Mouse (Mus musculus) megakaryocyte, embryonic 14.5 days (primary cell): ENCODE data around the gene Gm20388. TPM values are rescaled to one million over a fixed set of nuclear protein-coding genes. Genes with fewer than 3 reads are reported as not detected.

ENCODE experiments used
- H3K27me3 ChIP-seq: replicated peaks from 2 replicates; pipeline ENCODE3; 2012; ENCODE audit warnings: inconsistent platforms
- H3K36me3 ChIP-seq: replicated peaks from 2 replicates; pipeline ENCODE3; 2012; ENCODE audit warnings: low read length, inconsistent platforms, mixed read lengths
- H3K4me1 ChIP-seq: 2 replicates; pipeline ENCODE4 v1.6.1; 2012; ENCODE audit warnings: inconsistent platforms
- H3K4me3 ChIP-seq: replicated peaks from 2 replicates; pipeline ENCODE3; 2012; ENCODE audit warnings: moderate library complexity, mild to moderate bottlenecking, inconsistent platforms
- H3K9me3 ChIP-seq: 2 replicates; pipeline ENCODE4 v1.6.1; 2012; ENCODE audit warnings: inconsistent platforms
- FLI1 ChIP-seq: IDR thresholded peaks from 2 replicates; pipeline ENCODE4 v1.6.1; 2012; ENCODE audit warnings: low read length, inconsistent platforms, mixed read lengths
- GATA1 ChIP-seq: IDR thresholded peaks from 3 replicates; pipeline ENCODE4 v1.6.1; 2012; ENCODE audit warnings: mixed read lengths, low read length, inconsistent platforms, borderline replicate concordance
- polyA plus RNA-seq: library from polyadenylated mRNA; stranded (reverse); fragments of >175 nt; gene quantifications from 2 replicates; pipeline ENCODE4 v1.2.3, GENCODE M21; 2012; ENCODE audit warnings: low replicate concordance; ENCODE audit not compliant: insufficient read depth

Gene Gm20388
- polyA plus RNA-seq, 1 experiment = 111 TPM

- Histone ChIP-seq H3K27me3 (peaks cover 89% of the 10 kb centered on the region), H3K9me3 (no peaks in the 10 kb centered on the region), H3K36me3 (no peaks in the 10 kb centered on the region), H3K4me1 (no peaks in the 10 kb centered on the region), H3K4me3 (no peak overlapping the region)
- TF ChIP-seq GATA1 (no peak), FLI1 (no peak)
These were observed 1433.8 kb downstream of the Gm20388 start for GRCm38 (mm10) chr8:121344486-121344885.

GRCm38 (mm10) chr8:121346175-121346574 lies 1435.5 kb downstream of the Gm20388 start:
- no peaks in the 10 kb centered on the region for H3K4me1 ChIP-seq
- H3K4me3 ChIP-seq = no peak overlapping the region
- TF ChIP-seq FLI1 (no peak), GATA1 (no peak)
- H3K27me3 ChIP-seq = peaks cover 89% of the 10 kb centered on the region
- H3K36me3 ChIP-seq = no peaks in the 10 kb centered on the region
- H3K9me3 ChIP-seq = no peaks in the 10 kb centered on the region

- Histone ChIP-seq H3K27me3 (peaks cover 89% of the 10 kb centered on the region), H3K36me3 (no peaks in the 10 kb centered on the region), H3K4me3 (no peak overlapping the region), H3K4me1 (peaks cover 2% of the 10 kb centered on the region; the same call in 1 of the 2 replicates), H3K9me3 (no peaks in the 10 kb centered on the region)
- TF ChIP-seq FLI1 (no peak), GATA1 (no peak)
These were observed 1436.2 kb downstream of the Gm20388 start for GRCm38 (mm10) chr8:121346862-121347261.

- no peak overlapping the region for H3K4me3 ChIP-seq
- H3K27me3 ChIP-seq = peaks cover 84% of the 10 kb centered on the region
- TF ChIP-seq GATA1 (no peak), FLI1 (no peak)
- H3K9me3 ChIP-seq = no peaks in the 10 kb centered on the region
- H3K36me3 ChIP-seq = no peaks in the 10 kb centered on the region
- H3K4me1 ChIP-seq = peaks cover 4% of the 10 kb centered on the region; the same call in 1 of the 2 replicates
These were observed 1438.4 kb downstream of the Gm20388 start for GRCm38 (mm10) chr8:121348998-121349397.

- H3K27me3 ChIP-seq = peaks cover 81% of the 10 kb centered on the region
- H3K4me1 ChIP-seq = peaks cover 4% of the 10 kb centered on the region; the same call in 1 of the 2 replicates
- no peaks in the 10 kb centered on the region for H3K36me3 ChIP-seq
- H3K9me3 ChIP-seq = no peaks in the 10 kb centered on the region
- TF ChIP-seq FLI1 (no peak), GATA1 (no peak)
- H3K4me3 ChIP-seq = no peak overlapping the region
These were observed 1440.2 kb downstream of the Gm20388 start for GRCm38 (mm10) chr8:121350803-121351202.

GRCm38 (mm10) chr8:121354844-121355243 lies 1444.2 kb downstream of the Gm20388 start:
- no peak for TF ChIP-seq GATA1
- TF ChIP-seq FLI1 = no peak

GRCm38 (mm10) chr8:121357451-121357850 lies 1446.8 kb downstream of the Gm20388 start:
- Histone ChIP-seq H3K27me3 (peaks cover 82% of the 10 kb centered on the region), H3K9me3 (peaks cover 10% of the 10 kb centered on the region), H3K4me1 (peaks cover 18% of the 10 kb centered on the region), H3K4me3 (no peak overlapping the region), H3K36me3 (no peaks in the 10 kb centered on the region)
- TF ChIP-seq GATA1 = no peak
- no peak for TF ChIP-seq FLI1

More at GRCm38 (mm10) chr8:121354844-121355243, 1444.2 kb downstream of the Gm20388 start:
- H3K4me1 ChIP-seq = peaks cover 18% of the 10 kb centered on the region
- H3K4me3 ChIP-seq = no peak overlapping the region
- no peaks in the 10 kb centered on the region for H3K36me3 ChIP-seq
- H3K27me3 ChIP-seq = peaks cover 79% of the 10 kb centered on the region
- no peaks in the 10 kb centered on the region for H3K9me3 ChIP-seq

GRCm38 (mm10) chr8:121358609-121359008 lies 1448.0 kb downstream of the Gm20388 start:
- Histone ChIP-seq H3K27me3 (peaks cover 83% of the 10 kb centered on the region), H3K9me3 (peaks cover 19% of the 10 kb centered on the region), H3K4me3 (no peak overlapping the region), H3K36me3 (no peaks in the 10 kb centered on the region), H3K4me1 (peaks cover 18% of the 10 kb centered on the region)
- TF ChIP-seq GATA1 (no peak), FLI1 (no peak)

- Histone ChIP-seq H3K9me3 (peaks cover 25% of the 10 kb centered on the region), H3K4me1 (peaks cover 18% of the 10 kb centered on the region), H3K4me3 (no peak overlapping the region), H3K36me3 (no peaks in the 10 kb centered on the region), H3K27me3 (peaks cover 83% of the 10 kb centered on the region)
- no peak for TF ChIP-seq GATA1
- TF ChIP-seq FLI1 = no peak
These were observed 1448.7 kb downstream of the Gm20388 start for GRCm38 (mm10) chr8:121359131-121359981.

GRCm38 (mm10) chr8:121360001-121360400 lies 1449.4 kb downstream of the Gm20388 start:
- H3K4me1 ChIP-seq = peaks cover 18% of the 10 kb centered on the region
- no peaks in the 10 kb centered on the region for H3K36me3 ChIP-seq
- H3K9me3 ChIP-seq = peaks cover 31% of the 10 kb centered on the region
- no peak overlapping the region for H3K4me3 ChIP-seq
- H3K27me3 ChIP-seq = peaks cover 83% of the 10 kb centered on the region
- TF ChIP-seq GATA1 = no peak
- no peak for TF ChIP-seq FLI1
